Mouse (Mus musculus): ENCODE measurements around the gene Fbxw20. TPM values are rescaled to one million over a fixed set of nuclear protein-coding genes. Genes with fewer than 3 reads are reported as not detected.

The Fbxw20 gene
- polyA plus RNA-seq, 1 experiment from 2014 or later = not detected

Other genes with a start within 250 kb of the Fbxw20 start
- gene Ucn2, start 248.7 kb downstream of the Fbxw20 start, polyA plus RNA-seq (2014; fragmentation: Nextera tagmentation; extraction: Ambion mirVana) = not detected in 2 replicates
- gene Pfkfb4, start 243.0 kb downstream of the Fbxw20 start, polyA plus RNA-seq (2014; fragmentation: Nextera tagmentation; extraction: Ambion mirVana) = 3.6 and 4.5 TPM in 2 replicates
- gene Shisa5, start 196.2 kb downstream of the Fbxw20 start, polyA plus RNA-seq (2014; fragmentation: Nextera tagmentation; extraction: Ambion mirVana) = 49.0 and 59.1 TPM in 2 replicates
- gene Trex1, start 175.0 kb downstream of the Fbxw20 start, polyA plus RNA-seq (2014; fragmentation: Nextera tagmentation; extraction: Ambion mirVana) = 5.7 and 7.0 TPM in 2 replicates
- gene Atrip, start 160.6 kb downstream of the Fbxw20 start, polyA plus RNA-seq (2014; fragmentation: Nextera tagmentation; extraction: Ambion mirVana) = 18.0 and 18.6 TPM in 2 replicates
- 15.5 and 15.8 TPM in 2 replicates for gene Ccdc51, start 152.3 kb downstream of the Fbxw20 start, polyA plus RNA-seq (2014; fragmentation: Nextera tagmentation; extraction: Ambion mirVana)
- gene Tma7, start 152.2 kb downstream of the Fbxw20 start, polyA plus RNA-seq (2014; fragmentation: Nextera tagmentation; extraction: Ambion mirVana) = 776 and 790 TPM in 2 replicates
- 5.5 and 6.8 TPM in 2 replicates for gene Plxnb1, start 139.4 kb downstream of the Fbxw20 start, polyA plus RNA-seq (2014; fragmentation: Nextera tagmentation; extraction: Ambion mirVana)
- gene Fbxw21, start 72.7 kb downstream of the Fbxw20 start, polyA plus RNA-seq (2014; fragmentation: Nextera tagmentation; extraction: Ambion mirVana) = not detected in 2 replicates
- gene Fbxw13, start 38.8 kb downstream of the Fbxw20 start, polyA plus RNA-seq (2014; fragmentation: Nextera tagmentation; extraction: Ambion mirVana) = not detected in 2 replicates
- not detected in 2 replicates for gene Fbxw14, start 52.9 kb upstream of the Fbxw20 start, polyA plus RNA-seq (2014; fragmentation: Nextera tagmentation; extraction: Ambion mirVana)
- gene Fbxw28, start 104.9 kb upstream of the Fbxw20 start, polyA plus RNA-seq (2014; fragmentation: Nextera tagmentation; extraction: Ambion mirVana) = not detected in 2 replicates
- gene Fbxw22, start 169.5 kb upstream of the Fbxw20 start, polyA plus RNA-seq (2014; fragmentation: Nextera tagmentation; extraction: Ambion mirVana) = not detected in 2 replicates
- gene Fbxw16, start 214.4 kb upstream of the Fbxw20 start, polyA plus RNA-seq (2014; fragmentation: Nextera tagmentation; extraction: Ambion mirVana) = not detected in 2 replicates

All from heart, embryonic 11.5 days (tissue).